Mouse (Mus musculus) T-helper 1 cell (primary cell): Measurements from ENCODE around the gene Adcy6.

Experiments used
- in situ Hi-C: fragments of 300-600 bp; cut with MboI, MseI; formaldehyde crosslinking; loops from one replicate; pipeline ENCODE4 v1.15.1; 2025; ENCODE audit warnings: high pct_unique_total_duplicates

Adcy6 gene

DNA sequence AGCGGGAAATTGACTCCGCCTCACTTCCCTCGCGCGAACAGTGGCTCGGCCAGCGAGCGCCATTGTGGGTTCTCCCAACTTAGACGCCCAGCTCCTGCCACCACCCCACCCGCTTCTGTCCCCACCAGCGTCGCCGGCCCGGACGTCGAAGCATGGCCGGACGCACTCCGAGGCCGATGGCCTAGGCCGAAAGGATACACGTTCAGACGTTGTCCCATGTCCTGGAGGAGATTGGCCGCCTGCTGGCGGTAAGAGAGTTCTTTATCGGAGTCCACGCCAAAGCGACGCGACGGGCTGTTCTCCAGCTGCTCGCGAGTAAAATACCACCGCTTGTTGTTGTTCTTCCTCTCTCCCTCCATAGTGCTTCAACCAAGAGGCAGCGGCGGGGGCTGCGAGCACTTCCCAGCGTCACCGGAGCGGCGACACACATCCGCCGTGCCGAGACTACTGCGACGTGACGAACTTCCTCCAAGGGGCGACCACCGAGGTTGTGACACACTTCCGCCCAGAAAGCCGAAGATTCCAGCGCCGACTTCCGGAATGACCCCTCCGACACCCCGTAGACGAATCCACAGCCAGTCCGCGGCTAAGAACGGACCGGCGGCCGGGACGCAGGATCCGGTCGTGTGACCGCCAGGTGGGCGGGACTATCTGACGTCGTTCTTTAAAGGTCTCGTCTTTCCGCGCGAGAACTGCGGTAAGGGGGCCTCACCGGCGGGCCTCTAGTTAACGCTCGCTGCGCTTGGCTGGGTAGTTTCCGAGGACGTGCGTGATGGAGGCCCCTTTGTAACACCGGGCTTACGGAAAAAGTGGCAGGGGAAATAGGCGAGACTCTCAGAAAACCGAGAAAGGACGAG, 42.4 kb downstream of the Adcy6 start:
- in situ Hi-C loops: loop anchor here (5.0 kb wide), 1 partner anchor 50 kb away; no protein-coding TSS in a partner anchor

DNA sequence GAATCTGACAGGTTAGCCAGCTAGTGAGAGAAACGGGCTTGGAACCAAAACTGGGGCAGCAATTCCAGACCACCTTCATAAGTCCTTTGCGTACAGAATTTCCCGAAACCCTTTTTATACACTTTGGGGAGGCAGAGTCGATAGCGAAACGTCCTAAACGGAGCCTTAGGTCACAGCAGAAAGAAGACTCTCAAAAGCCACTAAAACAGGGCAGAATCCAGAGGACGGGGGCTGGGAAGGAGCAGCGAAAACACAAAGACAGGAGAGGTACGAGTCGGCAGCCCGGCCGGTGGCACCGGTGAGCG, 43.0 kb downstream of the Adcy6 start:
- in situ Hi-C loops: loop anchor here (5.0 kb wide), 1 partner anchor 50 kb away; no protein-coding TSS in a partner anchor

DNA sequence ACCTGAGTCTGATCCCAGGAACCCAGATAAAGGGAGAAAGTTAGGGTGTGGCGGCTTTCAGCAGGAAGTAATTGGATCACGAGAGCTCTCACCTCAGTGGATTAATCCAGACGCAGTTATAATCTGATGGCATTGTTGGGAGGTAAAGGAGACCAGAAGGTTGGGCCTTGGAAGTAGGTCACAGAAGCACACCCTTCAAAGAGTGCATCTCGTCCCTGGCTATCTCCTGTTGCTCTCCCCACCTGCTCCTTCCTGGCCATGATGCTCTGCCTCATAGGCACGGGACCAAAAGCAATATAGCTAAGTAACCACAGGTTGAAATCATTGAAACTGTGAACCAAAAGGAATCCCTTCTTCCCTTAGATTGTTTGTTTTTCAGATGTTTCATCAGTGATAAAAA, 52.7 kb downstream of the Adcy6 start:
- in situ Hi-C loops: loop anchor here (5.0 kb wide), 1 partner anchor 480 kb away; no protein-coding TSS in a partner anchor

DNA sequence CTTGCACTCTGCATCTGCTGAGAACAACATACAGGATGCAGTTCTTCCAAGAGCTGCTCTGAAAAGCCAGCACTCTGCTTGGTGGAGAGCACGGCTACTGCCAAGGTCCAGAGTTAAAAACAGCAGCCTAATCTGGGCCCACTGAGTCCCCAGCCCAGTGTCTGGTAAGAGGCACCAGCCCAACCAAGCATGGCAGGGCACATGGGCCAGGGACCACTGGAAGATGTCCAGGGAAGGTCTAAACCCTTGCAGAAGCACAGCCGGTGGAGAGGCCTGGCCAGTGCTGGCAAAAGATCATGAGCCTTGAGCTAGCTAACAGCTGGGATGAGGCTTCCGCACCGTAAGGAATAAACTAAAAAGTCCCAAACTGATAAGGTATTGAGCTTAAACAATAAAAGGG, 54.0 kb downstream of the Adcy6 start:
- in situ Hi-C loops: loop anchor here (5.0 kb wide), 1 partner anchor 479 kb away; no protein-coding TSS in a partner anchor

DNA sequence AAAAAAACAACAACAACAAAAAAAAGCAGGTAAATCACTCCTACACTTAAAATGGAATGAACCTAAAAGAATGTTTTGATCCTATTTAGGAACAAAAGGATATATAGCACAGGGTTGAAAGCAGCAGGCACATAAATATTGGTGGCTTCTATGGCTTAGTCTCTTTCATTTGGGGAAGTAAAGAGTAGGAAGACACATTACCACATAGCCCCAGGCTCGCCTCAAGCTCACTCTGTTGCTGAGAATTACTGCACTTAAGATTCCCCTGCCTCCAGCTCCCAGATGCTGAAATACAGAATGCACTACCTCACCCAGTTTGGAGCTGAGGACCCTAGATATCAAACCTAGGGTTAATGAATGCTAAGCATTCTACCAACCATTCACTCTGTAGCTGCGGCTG, 57.1 kb downstream of the Adcy6 start:
- in situ Hi-C loops: no loop called here

DNA sequence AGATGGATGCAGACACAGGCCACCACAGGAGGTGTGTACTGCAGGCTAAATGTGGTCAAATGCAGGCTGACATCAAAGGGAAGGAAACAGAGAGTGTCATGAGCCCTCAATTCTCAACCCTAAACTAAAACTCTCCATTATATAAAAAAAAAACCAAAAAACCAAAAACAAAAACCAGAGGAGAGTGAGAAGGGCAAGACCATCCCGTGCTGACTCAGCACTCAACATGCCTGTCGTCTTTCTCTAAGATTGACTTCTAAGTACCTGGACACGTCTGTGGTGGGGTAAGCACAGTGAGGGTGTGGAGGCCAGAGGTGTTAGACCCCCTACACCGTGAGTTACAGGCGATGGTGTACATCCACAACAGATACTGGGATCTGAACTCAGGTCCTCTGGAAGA, 63.0 kb downstream of the Adcy6 start:
- in situ Hi-C loops: loop anchor here (25.0 kb wide), 1 partner anchor 1440 kb away; no protein-coding TSS in a partner anchor

DNA sequence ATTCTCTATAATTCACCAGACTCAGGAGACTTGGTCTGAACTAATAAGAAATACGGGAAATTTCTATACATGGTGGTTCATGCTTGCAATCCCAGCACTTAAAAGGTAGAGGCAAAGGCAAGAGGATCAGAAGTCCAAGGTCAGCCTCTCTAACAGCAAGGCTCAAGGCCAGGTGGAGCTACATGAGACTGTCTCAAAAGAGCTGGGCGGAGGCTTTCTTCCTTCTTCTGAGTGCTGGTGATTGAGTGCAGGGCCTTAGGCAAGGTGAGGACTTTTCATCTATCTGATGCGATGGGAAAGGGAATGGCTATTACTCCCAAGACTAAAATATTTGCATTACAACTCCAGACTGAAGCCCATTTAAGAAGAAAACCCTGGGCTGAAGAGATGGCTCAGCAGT, 64.7 kb downstream of the Adcy6 start:
- in situ Hi-C loops: loop anchor here (25.0 kb wide), 1 partner anchor 1442 kb away; no protein-coding TSS in a partner anchor

DNA sequence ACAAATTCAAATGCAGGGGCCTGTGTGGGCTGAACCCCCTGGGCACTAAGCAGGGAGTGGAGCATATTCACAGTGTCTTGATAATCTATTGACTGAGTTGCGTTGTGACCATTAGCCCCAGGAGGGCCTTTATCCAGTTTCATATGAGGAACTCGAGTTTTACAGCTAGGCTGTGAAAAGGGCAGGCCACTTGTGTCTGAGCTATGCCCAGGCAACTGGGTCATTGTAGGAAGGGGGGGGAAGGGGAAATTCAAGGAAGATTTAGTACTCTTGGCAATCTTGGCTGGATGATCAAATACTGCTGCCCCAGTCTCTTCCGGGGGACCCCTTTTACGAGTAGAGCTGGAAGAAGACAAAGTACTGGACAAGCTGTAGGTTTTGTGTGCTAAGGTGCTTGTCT, 66.5 kb downstream of the Adcy6 start:
- in situ Hi-C loops: loop anchor here (25.0 kb wide), 1 partner anchor 1444 kb away; no protein-coding TSS in a partner anchor

DNA sequence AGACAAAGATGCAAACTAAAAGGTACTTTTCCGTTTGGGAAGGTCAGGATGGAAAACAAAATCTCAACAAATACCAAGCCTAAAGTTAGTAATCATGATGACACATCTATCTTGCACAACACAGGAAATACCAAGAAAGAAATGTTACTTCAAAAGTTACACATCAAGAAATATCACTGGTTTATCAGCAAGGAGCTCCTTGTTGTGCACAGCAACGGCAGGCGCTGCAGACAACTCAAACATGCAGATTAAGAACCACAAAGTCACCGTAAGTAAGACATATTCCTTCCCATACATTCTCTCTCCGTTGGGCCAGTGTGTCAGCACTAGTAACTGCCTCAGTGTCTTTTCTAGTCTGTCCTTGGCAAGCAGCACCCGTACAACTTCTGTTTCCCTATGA, 68.8 kb downstream of the Adcy6 start:
- in situ Hi-C loops: loop anchor here (25.0 kb wide), 1 partner anchor 1446 kb away; no protein-coding TSS in a partner anchor
